Comparison of ENCODE assay signal across 15 mouse cellular contexts in the genomic region with DNA sequence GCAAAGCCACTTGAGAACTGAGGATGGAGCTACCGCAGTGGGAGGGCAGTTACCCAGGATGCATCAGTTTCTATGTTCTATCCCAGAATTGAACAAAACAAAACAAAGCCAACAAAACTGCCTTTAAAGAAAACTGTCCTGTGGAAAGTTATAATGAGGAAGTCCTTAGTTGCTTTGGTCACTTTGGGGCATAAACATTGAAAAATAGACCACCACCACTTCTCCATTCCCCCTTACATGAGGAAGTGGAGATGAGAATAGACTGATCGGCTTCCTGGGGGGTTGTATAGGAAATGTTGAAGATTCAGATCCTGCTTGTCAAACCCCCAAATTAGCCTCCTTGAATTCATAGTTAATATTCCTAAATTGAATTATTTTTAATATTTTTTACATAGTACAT. TPM values are rescaled to one million over a fixed set of nuclear protein-coding genes. Genes with fewer than 3 reads are reported as not detected.
"Had no signal": no experiment of that assay in that cellular context is flagged by ENCODE, and none has a peak within 500 bp of the region (broad histone marks: within the 10 kb centered on the region; RNA-seq: fewer than 3 reads in every experiment).

No protein-coding gene starts in this region.

- H3K27ac ChIP-seq: layer of hippocampus, adult 2 months; liver, embryonic 13.5 days; lung, embryonic 15.5 days; midbrain, embryonic 13.5 days; neural tube, embryonic 12.5 days had no signal

- H3K4me2 ChIP-seq: liver, embryonic 13.5 days; lung, embryonic 15.5 days; midbrain, embryonic 13.5 days; neural tube, embryonic 12.5 days had no signal

- H3K4me1 ChIP-seq: liver, embryonic 13.5 days; lung, embryonic 15.5 days; midbrain, embryonic 13.5 days; neural tube, embryonic 12.5 days had no signal

- DNase-seq: kidney, adult 8-10 months; kidney, postnatal 36 days; left cerebral cortex, postnatal 4 days; liver, embryonic 13.5 days; liver, postnatal 0 days; lung, postnatal 36 days; right cerebral cortex, postnatal 14 days; thymus, adult 2 months; thymus, postnatal 25 days had no signal

- H3K9me3 ChIP-seq: liver, embryonic 13.5 days; lung, embryonic 15.5 days; midbrain, embryonic 13.5 days; neural tube, embryonic 12.5 days had no signal

- H3K27me3 ChIP-seq: liver, embryonic 13.5 days; lung, embryonic 15.5 days; midbrain, embryonic 13.5 days; neural tube, embryonic 12.5 days had no signal

- H3K36me3 ChIP-seq: liver, embryonic 13.5 days; lung, embryonic 15.5 days; midbrain, embryonic 13.5 days; neural tube, embryonic 12.5 days had no signal

- ATAC-seq: intestine, embryonic 16.5 days; liver, postnatal 0 days; midbrain, embryonic 13.5 days had no signal

- H3K4me3 ChIP-seq: layer of hippocampus, adult 2 months; liver, embryonic 13.5 days; lung, embryonic 15.5 days; midbrain, embryonic 13.5 days; neural tube, embryonic 12.5 days had no signal

- H3K9ac ChIP-seq: liver, embryonic 13.5 days; liver, postnatal 0 days; lung, embryonic 15.5 days; midbrain, embryonic 13.5 days; neural tube, embryonic 12.5 days had no signal

RNA-seq across cellular contexts. Expression of gene Hpgd, which starts 19.2 kb away (rescaled TPM):
- total RNA-seq: megakaryocyte-erythroid progenitor cell, adult 5-6 weeks had no signal
